Mouse (Mus musculus) MEL (cell line): ENCODE results near the gene Ube2o. TPM values are rescaled to one million over a fixed set of nuclear protein-coding genes. Genes with fewer than 3 reads are reported as not detected.

Experiments used
- DNase-seq: peaks from one replicate; pipeline ENCODE4 v3.0.0; 2011; ENCODE audit warnings: low read depth, low spot score
- H3K27ac ChIP-seq: 2 replicates; pipeline ENCODE4 v1.5.1; 2012; ENCODE audit warnings: low read depth, mild to moderate bottlenecking, control low read depth, low read length, moderate library complexity; ENCODE audit not compliant: control insufficient read depth
- H3K27me3 ChIP-seq, 2 experiments: fragments of 150-350 bp in 1 of 2; sonication (generic) in 1 of 2; 2 replicates each; pipeline ENCODE4 v1.6.1; 2012; ENCODE audit warnings: low read length in 2 of 2, mild to moderate bottlenecking in 2 of 2, improper control_type of control experiment in 1 of 2, moderate library complexity in 1 of 2; ENCODE audit not compliant: insufficient read depth in 2 of 2, control insufficient read depth in 1 of 2
- H3K36me3 ChIP-seq, 2 experiments: 2 replicates each; pipeline ENCODE4 v1.6.1; 2012 to 2014; ENCODE audit warnings: low read length in 2 of 2, improper control_type of control experiment in 1 of 2, inconsistent platforms in 1 of 2, mild to moderate bottlenecking in 1 of 2; ENCODE audit not compliant: insufficient read depth in 2 of 2, control insufficient read depth in 1 of 2
- H3K4me1 ChIP-seq, 2 experiments: fragments of 150-350 bp in 1 of 2; sonication (generic) in 1 of 2; 2 replicates each; pipeline ENCODE4 v1.6.1; 2012; ENCODE audit warnings: low read length in 2 of 2, improper control_type of control experiment in 1 of 2, mild to moderate bottlenecking in 1 of 2; ENCODE audit not compliant: insufficient read depth in 2 of 2, control insufficient read depth in 1 of 2
- H3K4me3 ChIP-seq, 2 experiments: fragments of 150-350 bp in 1 of 2; sonication (generic) in 1 of 2; 2 replicates each; pipeline ENCODE4 v1.5.1; 2012; ENCODE audit warnings: low read depth in 2 of 2, low read length in 2 of 2, mild to moderate bottlenecking in 2 of 2, moderate library complexity in 2 of 2, control low read depth in 1 of 2, improper control_type of control experiment in 1 of 2; ENCODE audit not compliant: control insufficient read depth in 1 of 2, insufficient read depth in 1 of 2
- H3K79me2 ChIP-seq: 2 replicates; pipeline ENCODE4 v1.6.1; 2012; ENCODE audit warnings: mild to moderate bottlenecking, low read length, moderate library complexity; ENCODE audit not compliant: control insufficient read depth, poor library complexity, insufficient read depth
- H3K9ac ChIP-seq: 2 replicates; pipeline ENCODE4 v1.6.1; 2012; ENCODE audit warnings: low read depth, mild to moderate bottlenecking, control low read depth, low read length, moderate library complexity; ENCODE audit not compliant: control insufficient read depth, poor library complexity, severe bottlenecking
- H3K9me3 ChIP-seq: fragments of 150-350 bp; sonication (generic); replicated peaks from 2 replicates; pipeline ENCODE4 v1.6.1; 2012; ENCODE audit warnings: mild to moderate bottlenecking, low read length, improper control_type of control experiment, moderate library complexity; ENCODE audit not compliant: insufficient read depth
- BHLHE40 ChIP-seq: IDR thresholded peaks from 2 replicates; pipeline ENCODE4 v1.6.1; 2012; ENCODE audit warnings: low read depth, mild to moderate bottlenecking, inconsistent platforms, low read length, improper control_type of control experiment, borderline replicate concordance
- CHD2 ChIP-seq: IDR thresholded peaks from 2 replicates; pipeline ENCODE4 v1.6.1; 2011; ENCODE audit warnings: low read length, improper control_type of control experiment
- CTCF ChIP-seq, 3 experiments: IDR thresholded peaks in 2 of 3; conservative IDR thresholded peaks in 1 of 3; 2 replicates each; pipeline ENCODE4 v1.5.1; 2011 to 2012; ENCODE audit warnings: low read length in 3 of 3, low read depth in 2 of 3, mild to moderate bottlenecking in 2 of 3, improper control_type of control experiment in 1 of 3, inconsistent platforms in 1 of 3, mixed read lengths in 1 of 3, moderate library complexity in 1 of 3; ENCODE audit not compliant: control insufficient read depth in 1 of 3, insufficient read depth in 1 of 3, poor library complexity in 1 of 3, severe bottlenecking in 1 of 3
- ELF1 ChIP-seq: IDR thresholded peaks from 2 replicates; pipeline ENCODE4 v1.6.1; 2014; ENCODE audit warnings: low read depth, mild to moderate bottlenecking, inconsistent platforms, low read length, improper control_type of control experiment, moderate library complexity
- ETS1 ChIP-seq: IDR thresholded peaks from 2 replicates; pipeline ENCODE4 v1.6.1; 2012; ENCODE audit warnings: low read depth, mild to moderate bottlenecking, inconsistent platforms, low read length, improper control_type of control experiment, moderate library complexity
- GATA1 ChIP-seq: IDR thresholded peaks from 2 replicates; pipeline ENCODE4 v1.6.1; 2011; ENCODE audit warnings: low read depth, low read length, improper control_type of control experiment
- HCFC1 ChIP-seq: IDR thresholded peaks from 2 replicates; pipeline ENCODE4 v1.6.1; 2012; ENCODE audit warnings: low read depth, mild to moderate bottlenecking, inconsistent platforms, low read length, improper control_type of control experiment, moderate library complexity
- JUND ChIP-seq: IDR thresholded peaks from 2 replicates; pipeline ENCODE4 v1.6.1; 2011; ENCODE audit warnings: low read depth, mild to moderate bottlenecking, improper control_type of control experiment, low read length
- MAFK ChIP-seq: IDR thresholded peaks from 2 replicates; pipeline ENCODE4 v1.6.1; 2011; ENCODE audit warnings: low read depth, mild to moderate bottlenecking, low read length, improper control_type of control experiment, borderline replicate concordance
- MAZ ChIP-seq: IDR thresholded peaks from 2 replicates; pipeline ENCODE4 v1.6.1; 2012; ENCODE audit warnings: low read depth, mild to moderate bottlenecking, inconsistent platforms, low read length, improper control_type of control experiment
- MEF2A ChIP-seq: IDR thresholded peaks from 2 replicates; pipeline ENCODE4 v1.6.1; 2014; ENCODE audit warnings: low read depth, mild to moderate bottlenecking, inconsistent platforms, low read length, improper control_type of control experiment; ENCODE audit not compliant: poor library complexity, insufficient replicate concordance, severe bottlenecking; ENCODE audit errors: extremely low read depth
- MYB ChIP-seq: IDR thresholded peaks from 2 replicates; pipeline ENCODE4 v1.6.1; 2011; ENCODE audit warnings: mild to moderate bottlenecking, low read depth, low read length, improper control_type of control experiment
- MYC ChIP-seq: IDR thresholded peaks from 2 replicates; pipeline ENCODE4 v1.6.1; 2011; ENCODE audit warnings: low read depth, mild to moderate bottlenecking, low read length, improper control_type of control experiment, moderate library complexity
- NELFE ChIP-seq: IDR thresholded peaks from 2 replicates; pipeline ENCODE4 v1.6.1; 2011; ENCODE audit warnings: low read depth, low read length, improper control_type of control experiment
- NRF1 ChIP-seq: IDR thresholded peaks from 2 replicates; pipeline ENCODE4 v1.6.1; 2014; ENCODE audit warnings: low read depth, mild to moderate bottlenecking, inconsistent platforms, low read length, improper control_type of control experiment, moderate library complexity; ENCODE audit not compliant: poor library complexity, insufficient read depth, severe bottlenecking
- RAD21 ChIP-seq: IDR thresholded peaks from 2 replicates; pipeline ENCODE4 v1.6.1; 2011; ENCODE audit warnings: mild to moderate bottlenecking, low read depth, low read length, improper control_type of control experiment
- RCOR1 ChIP-seq: IDR thresholded peaks from 2 replicates; pipeline ENCODE4 v1.6.1; 2012; ENCODE audit warnings: low read depth, mild to moderate bottlenecking, inconsistent platforms, low read length, improper control_type of control experiment
- SMC3 ChIP-seq: IDR thresholded peaks from 2 replicates; pipeline ENCODE4 v1.6.1; 2011; ENCODE audit warnings: low read depth, low read length, improper control_type of control experiment
- TAL1 ChIP-seq: IDR thresholded peaks from 2 replicates; pipeline ENCODE4 v1.6.1; 2012; ENCODE audit warnings: mild to moderate bottlenecking, inconsistent platforms, low read length, moderate library complexity, mixed read lengths
- TBP ChIP-seq: IDR thresholded peaks from 2 replicates; pipeline ENCODE4 v1.8.0; 2011; ENCODE audit warnings: low read depth, low read length, improper control_type of control experiment
- TCF12 ChIP-seq: IDR thresholded peaks from 2 replicates; pipeline ENCODE4 v1.6.1; 2014; ENCODE audit warnings: low read depth, mild to moderate bottlenecking, inconsistent platforms, low read length, improper control_type of control experiment, moderate library complexity
- USF1 ChIP-seq: IDR thresholded peaks from 2 replicates; pipeline ENCODE4 v1.6.1; 2014; ENCODE audit warnings: low read depth, mild to moderate bottlenecking, inconsistent platforms, low read length, improper control_type of control experiment, moderate library complexity
- USF2 ChIP-seq, 2 experiments: IDR thresholded peaks; 2 replicates each; pipeline ENCODE4 v1.6.1; 2011 to 2012; ENCODE audit warnings: improper control_type of control experiment in 2 of 2, low read length in 2 of 2, borderline replicate concordance in 1 of 2, inconsistent platforms in 1 of 2, low read depth in 1 of 2, mild to moderate bottlenecking in 1 of 2; ENCODE audit not compliant: insufficient read depth in 1 of 2
- ZMIZ1 ChIP-seq: IDR thresholded peaks from 2 replicates; pipeline ENCODE4 v1.6.1; 2012; ENCODE audit warnings: low read depth, mild to moderate bottlenecking, inconsistent platforms, low read length, improper control_type of control experiment, moderate library complexity
- ZNF384 ChIP-seq: IDR thresholded peaks from 2 replicates; pipeline ENCODE4 v1.6.1; 2012; ENCODE audit warnings: low read depth, mild to moderate bottlenecking, inconsistent platforms, low read length, improper control_type of control experiment
- polyA plus RNA-seq, 2 experiments: library from polyadenylated mRNA; stranded (reverse) in 1 of 2; unstranded in 1 of 2; fragments of >175 nt in 1 of 2; fragments of >200 nt in 1 of 2; gene quantifications; 2 replicates each; pipeline versions ENCODE4 v1.2.1 to v1.2.4; 2012; ENCODE audit warnings: low replicate concordance in 2 of 2, low read depth in 1 of 2; ENCODE audit not compliant: insufficient read length in 2 of 2, insufficient read depth in 1 of 2, missing spikeins in 1 of 2
- total RNA-seq: library from RNA; depleted of rRNA; stranded (reverse); fragments of 300-350 nt; gene quantifications from 2 replicates; pipeline ENCODE4 v1.2.3, GENCODE M21; 2012

Ube2o gene
- total and polyA plus RNA-seq, 3 experiments = 22.9 to 42.8 TPM; not detected in 1

GRCm38 (mm10) chr11:116523699-116524189 is 57.5 kb downstream of the Ube2o start:
- DNase-seq = no peak
- Histone ChIP-seq H3K4me3 (no peak overlapping the region), H3K27ac (no peak overlapping the region), H3K9me3 (no peaks in the 10 kb centered on the region), H3K27me3 (no peaks in the 10 kb centered on the region), H3K79me2 (no peaks in the 10 kb centered on the region), H3K36me3 (peaks cover 0 to 5% of the 10 kb centered on the region in 2 experiments; a peak in 2 of 4 replicates), H3K4me1 (peaks cover 5 to 22% of the 10 kb centered on the region in 2 experiments), H3K9ac (no peak overlapping the region)
- TF ChIP-seq USF1 (peak; percentile 57), TAL1 (no peak)

- H3K27me3 ChIP-seq = no peaks in the 10 kb centered on the region
- no peak for DNase-seq
These were observed 58.2 kb downstream of the Ube2o start for GRCm38 (mm10) chr11:116522886-116523698.

DNA sequence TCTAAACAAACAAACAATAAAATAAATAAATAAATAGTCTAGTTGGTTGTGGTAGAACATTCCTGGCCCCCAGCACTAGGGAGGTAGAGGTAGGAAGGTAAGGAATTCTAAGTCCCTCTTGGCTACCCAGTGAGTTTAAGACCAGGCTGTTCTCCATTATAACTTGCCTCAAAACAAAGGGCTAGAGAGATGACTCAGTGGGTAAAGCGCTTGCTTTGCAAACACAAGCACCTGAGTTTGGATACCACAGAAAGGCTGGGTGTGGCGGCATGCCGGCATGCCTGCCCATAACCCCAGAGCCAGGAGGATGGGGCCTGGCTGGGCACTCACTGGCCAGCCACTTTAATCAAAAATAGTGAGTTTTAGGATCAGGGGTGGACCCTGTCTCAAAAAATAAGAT is 59.2 kb downstream of the Ube2o start:
- H3K79me2 ChIP-seq = no peaks in the 10 kb centered on the region
- no peaks in the 10 kb centered on the region for H3K9me3 ChIP-seq
- no peak overlapping the region for H3K9ac ChIP-seq
- H3K27me3 ChIP-seq = no peaks in the 10 kb centered on the region
- DNase-seq = no peak
- TF ChIP-seq MAFK (no peak), USF2 (IDR thresholded peaks at IDR 0.05; ENCODE audit: borderline replicate concordance in 1 of 2, insufficient read depth in 1 of 2, low read depth in 1 of 2, low read length in 2 of 2) (no peak), GATA1 (no peak), JUND (no peak), MAZ (no peak), NELFE (no peak), CTCF (IDR thresholded peaks at IDR 0.05 in 2 of 3, conservative IDR thresholded peaks at IDR 0.05 in 1 of 3; ENCODE audit: control insufficient read depth in 1 of 3, insufficient read depth in 1 of 3, low read depth in 2 of 3, low read length in 3 of 3, poor library complexity in 1 of 3, severe bottlenecking in 1 of 3) (no peak), ZNF384 (no peak), ELF1 (no peak), BHLHE40 (no peak), TBP (no peak), TCF12 (no peak), USF1 (no peak), MYB (no peak), SMC3 (no peak), RAD21 (no peak)
- H3K4me1 ChIP-seq = peaks cover 5 to 22% of the 10 kb centered on the region in 2 experiments
- H3K27ac ChIP-seq = no peak overlapping the region
- H3K36me3 ChIP-seq = peaks cover 0 to 5% of the 10 kb centered on the region in 2 experiments; a peak in 2 of 4 replicates
- no peak overlapping the region for H3K4me3 ChIP-seq

More at GRCm38 (mm10) chr11:116522886-116523698, 58.2 kb downstream of the Ube2o start:
- no peak for TF ChIP-seq MEF2A
- no peak for TF ChIP-seq GATA1
- no peak for TF ChIP-seq RCOR1
- TF ChIP-seq ZMIZ1 = no peak
- no peak for TF ChIP-seq MYC
- TF ChIP-seq JUND = no peak
- no peak for TF ChIP-seq CTCF (IDR thresholded peaks at IDR 0.05 in 2 of 3, conservative IDR thresholded peaks at IDR 0.05 in 1 of 3; ENCODE audit: control insufficient read depth in 1 of 3, insufficient read depth in 1 of 3, low read depth in 2 of 3, low read length in 3 of 3, poor library complexity in 1 of 3, severe bottlenecking in 1 of 3)
- no peak for TF ChIP-seq CHD2
- TF ChIP-seq NRF1 = no peak
- no peak for TF ChIP-seq HCFC1
- TF ChIP-seq ZNF384 = no peak
- TF ChIP-seq ETS1 = no peak
- Histone ChIP-seq H3K9me3 (no peaks in the 10 kb centered on the region), H3K4me3 (no peak overlapping the region), H3K9ac (no peak overlapping the region), H3K27ac (no peak overlapping the region), H3K4me1 (peaks cover 5 to 22% of the 10 kb centered on the region in 2 experiments), H3K36me3 (peaks cover 0 to 5% of the 10 kb centered on the region in 2 experiments; a peak in 2 of 4 replicates), H3K79me2 (no peaks in the 10 kb centered on the region)
